Mouse (Mus musculus) gastrocnemius, postnatal 10 days (tissue): ENCODE results near the gene Ttll3. TPM values are rescaled to one million over a fixed set of nuclear protein-coding genes. Genes with fewer than 3 reads are reported as not detected.
A peak's percentile ranks its signal among the peaks of the same experiment; 100 is the strongest.

Source experiments
- DNase-seq: peaks from one replicate; pipeline ENCODE4 v3.0.0; 2021; ENCODE audit warnings: mixed read lengths
- total RNA-seq, 2 experiments: library from RNA; stranded (reverse); gene quantifications; 2 replicates each; pipeline ENCODE4 v1.2.3; 2021

Gene Ttll3
- total RNA-seq, 2 experiments from 2014 or later: 1.1 to 2.2 TPM

GRCm38 (mm10) chr6:113426696-113427095, 37.6 kb downstream of the Ttll3 start:
- DNase-seq: no peak

GRCm38 (mm10) chr6:113427397-113427796, 38.3 kb downstream of the Ttll3 start:
- DNase-seq: peak; percentile 45

- no peak for DNase-seq
These were observed 38.9 kb downstream of the Ttll3 start for GRCm38 (mm10) chr6:113428006-113428405.

- DNase-seq: no peak
These were observed 40.9 kb downstream of the Ttll3 start for GRCm38 (mm10) chr6:113429965-113430364.

- DNase-seq: no peak
These were observed 41.8 kb downstream of the Ttll3 start for GRCm38 (mm10) chr6:113430846-113431245.

GRCm38 (mm10) chr6:113431801-113432200, 42.7 kb downstream of the Ttll3 start:
- no peak for DNase-seq

- no peak for DNase-seq
These were observed 44.6 kb downstream of the Ttll3 start for GRCm38 (mm10) chr6:113433661-113434060.

- no peak for DNase-seq
These were observed 45.6 kb downstream of the Ttll3 start for GRCm38 (mm10) chr6:113434691-113435090.

GRCm38 (mm10) chr6:113435664-113436205, 46.7 kb downstream of the Ttll3 start, which contains the start of gene Cidec:
Cidec (minus strand) TSS chr6:113435760.
- DNase-seq: no peak

- DNase-seq: no peak
These were observed 48.1 kb downstream of the Ttll3 start for GRCm38 (mm10) chr6:113437135-113437534.

GRCm38 (mm10) chr6:113438721-113439430, 49.8 kb downstream of the Ttll3 start:
- DNase-seq: no peak

GRCm38 (mm10) chr6:113440686-113441085, 51.6 kb downstream of the Ttll3 start:
- no peak for DNase-seq

GRCm38 (mm10) chr6:113441147-113441680, 52.2 kb downstream of the Ttll3 start:
- DNase-seq: peak; percentile 73

GRCm38 (mm10) chr6:113442087-113442441, 53.0 kb downstream of the Ttll3 start:
- no peak for DNase-seq

GRCm38 (mm10) chr6:113442442-113443090, 53.5 kb downstream of the Ttll3 start, which contains the start of gene Jagn1:
Jagn1 (plus strand) TSS chr6:113442569.
- peak; percentile 83 for DNase-seq

GRCm38 (mm10) chr6:113443091-113443490, 54.0 kb downstream of the Ttll3 start:
- DNase-seq: no peak

- DNase-seq: no peak
These were observed 55.3 kb downstream of the Ttll3 start for GRCm38 (mm10) chr6:113444207-113444965.

GRCm38 (mm10) chr6:113447639-113448038, 58.6 kb downstream of the Ttll3 start:
- no peak for DNase-seq

GRCm38 (mm10) chr6:113451839-113452238, 62.8 kb downstream of the Ttll3 start:
- DNase-seq: no peak

GRCm38 (mm10) chr6:113455007-113455406, 65.9 kb downstream of the Ttll3 start:
- no peak for DNase-seq

- DNase-seq: no peak
These were observed 69.0 kb downstream of the Ttll3 start, which contains the start of gene Il17re for GRCm38 (mm10) chr6:113457952-113458534. Il17re (plus strand) TSS chr6:113458484.

GRCm38 (mm10) chr6:113458635-113459034, 69.6 kb downstream of the Ttll3 start:
- no peak for DNase-seq
